In the genomic region with DNA sequence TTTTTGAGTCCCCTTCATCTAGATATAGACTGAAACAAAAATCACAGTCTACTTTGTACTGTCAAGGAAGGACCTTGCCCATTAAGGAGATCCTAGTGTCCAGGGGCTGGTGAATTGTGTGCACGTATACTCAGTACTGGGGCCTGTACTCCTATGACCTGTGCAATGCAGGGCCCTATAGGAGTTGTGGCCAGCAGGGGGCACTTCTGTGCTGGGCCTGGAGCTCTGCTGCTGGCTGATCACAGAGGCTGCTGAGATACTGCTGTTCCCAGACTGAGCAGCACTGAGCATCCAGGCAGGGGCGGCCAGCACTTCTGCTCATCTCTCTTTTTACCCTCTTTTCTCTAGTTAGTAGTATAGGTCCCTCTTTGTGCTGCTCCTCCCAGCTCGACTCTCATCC, we compare ENCODE assay signal across 8 mouse cellular contexts. TPM values are rescaled to one million over a fixed set of nuclear protein-coding genes. Genes with fewer than 3 reads are reported as not detected.
A peak's percentile ranks its signal among the peaks of the same experiment; 100 is the strongest.
DNase-seq lines count a peak whose midpoint lies in the region; ATAC-seq and TF ChIP-seq lines count a peak whose summit lies in the region.

No protein-coding gene starts in this region.

- peak; percentile 70 for TF ChIP-seq RAD21 in MEL (IDR thresholded peaks at IDR 0.05; ENCODE audit: low read depth, low read length)

- H3K79me2 ChIP-seq in MEL (ENCODE audit: control insufficient read depth, insufficient read depth, low read length, poor library complexity), result no peaks in the 10 kb centered on the region

- H3K27ac ChIP-seq in MEL (ENCODE audit: control insufficient read depth, low read depth, low read length), result no peak overlapping the region
- no peak overlapping the region for H3K27ac ChIP-seq in gastrocnemius, adult 2 months
- no peak overlapping the region for H3K27ac ChIP-seq in hindbrain, embryonic 16.5 days (ENCODE audit: low read depth, low read length)

- no peak overlapping the region for H3K4me2 ChIP-seq in hindbrain, embryonic 16.5 days (ENCODE audit: low read length)

- TF ChIP-seq POLR2A in MEL (IDR thresholded peaks at IDR 0.05; ENCODE audit: control insufficient read depth in 1 of 2, insufficient read depth in 1 of 2, low read depth in 1 of 2, low read length in 2 of 2, poor library complexity in 1 of 2), result no peak

- H3K9ac ChIP-seq in MEL (ENCODE audit: control insufficient read depth, low read depth, low read length, poor library complexity, severe bottlenecking), result no peak overlapping the region
- H3K9ac ChIP-seq in hindbrain, embryonic 16.5 days (ENCODE audit: low read depth, low read length), result no peak overlapping the region

- TF ChIP-seq CTCF in MEL (IDR thresholded peaks at IDR 0.05 in 2 of 3, conservative IDR thresholded peaks at IDR 0.05 in 1 of 3; ENCODE audit: control insufficient read depth in 1 of 3, insufficient read depth in 1 of 3, low read depth in 2 of 3, low read length in 3 of 3, poor library complexity in 1 of 3, severe bottlenecking in 1 of 3), result peak; percentile 75 to 91 (median 82)
- TF ChIP-seq CTCF in gastrocnemius, adult 2 months (IDR thresholded peaks at IDR 0.05), result peak; percentile 91

- H3K9me3 ChIP-seq in MEL (replicated peaks; ENCODE audit: insufficient read depth, low read length), result no peaks in the 10 kb centered on the region
- no peaks in the 10 kb centered on the region for H3K9me3 ChIP-seq in hindbrain, embryonic 16.5 days (ENCODE audit: control insufficient read depth, low read length)

- intact Hi-C loops in gastrocnemius, adult 2 months (cut with DNase I), result loop anchor here (1.0 to 5.0 kb wide), 2 partner anchors 79 to 194 kb away; no protein-coding TSS in a partner anchor

- TF ChIP-seq EP300 in MEL (IDR thresholded peaks at IDR 0.05; ENCODE audit: low read depth in 1 of 2, low read length in 2 of 2), result no peak

- H3K27me3 ChIP-seq in MEL (ENCODE audit: control insufficient read depth in 1 of 2, insufficient read depth in 2 of 2, low read length in 2 of 2), result peaks cover 8 to 14% of the 10 kb centered on the region in 2 experiments
- no peaks in the 10 kb centered on the region for H3K27me3 ChIP-seq in hindbrain, embryonic 16.5 days (replicated peaks; ENCODE audit: control insufficient read depth, insufficient read depth, low read length)

- DNase-seq in MEL (ENCODE audit: low read depth, low spot score), result peak; percentile 75
- peak; percentile 85 to 93 for DNase-seq in cerebellum, postnatal 25 days
- peak; percentile 91 for DNase-seq in gastrocnemius, adult 2 months
- DNase-seq in left cerebral cortex, adult 18-20 months (ENCODE audit: low spot score in 2 of 2), result peak; percentile 89 to 96
- peak; percentile 91 for DNase-seq in lung, postnatal 36 days
- peak; percentile 93 for DNase-seq in right cerebral cortex, postnatal 14 days
- DNase-seq in urinary bladder, postnatal 14 days (ENCODE audit: low spot score), result peak; percentile 88

- WGBS in hindbrain, embryonic 16.5 days, result 20% methylated on average over 3 of the region's 3 CpGs

- no peak overlapping the region for H3K4me3 ChIP-seq in MEL (ENCODE audit: control insufficient read depth in 1 of 2, insufficient read depth in 1 of 2, low read depth in 2 of 2, low read length in 2 of 2)
- no peak overlapping the region for H3K4me3 ChIP-seq in gastrocnemius, adult 2 months
- no peak overlapping the region for H3K4me3 ChIP-seq in hindbrain, embryonic 16.5 days (ENCODE audit: low read length)

- ATAC-seq in hindbrain, embryonic 16.5 days, result peak; percentile 96

- H3K4me1 ChIP-seq in MEL (ENCODE audit: control insufficient read depth in 1 of 2, insufficient read depth in 2 of 2, low read length in 2 of 2), result peaks cover 0 to under 1% of the 10 kb centered on the region in 2 experiments; a peak in 1 of 4 replicates
- no peaks in the 10 kb centered on the region for H3K4me1 ChIP-seq in hindbrain, embryonic 16.5 days (ENCODE audit: control insufficient read depth, insufficient read depth, low read depth, low read length)

- no peaks in the 10 kb centered on the region for H3K36me3 ChIP-seq in MEL (ENCODE audit: control insufficient read depth in 1 of 2, insufficient read depth in 2 of 2, low read length in 2 of 2)
- H3K36me3 ChIP-seq in hindbrain, embryonic 16.5 days (ENCODE audit: control insufficient read depth, insufficient read depth, low read length), result no peaks in the 10 kb centered on the region

TF ChIP-seq in MEL, 35 proteins besides CTCF, POLR2A, EP300 and RAD21:
- TF ChIP-seq SMC3 (IDR thresholded peaks at IDR 0.05; ENCODE audit: low read depth, low read length), result peak; percentile 93
- TF ChIP-seq NRF1 (IDR thresholded peaks at IDR 0.05; ENCODE audit: insufficient read depth, low read depth, low read length, poor library complexity, severe bottlenecking), result no peak
- TF ChIP-seq NELFE (IDR thresholded peaks at IDR 0.05; ENCODE audit: low read depth, low read length), result no peak
- TF ChIP-seq POLR2AphosphoS5 (IDR thresholded peaks at IDR 0.05; ENCODE audit: borderline replicate concordance, low read depth, low read length), result no peak
- no peak for TF ChIP-seq MAX (IDR thresholded peaks at IDR 0.05; ENCODE audit: low read length)
- TF ChIP-seq HCFC1 (IDR thresholded peaks at IDR 0.05; ENCODE audit: low read depth, low read length), result no peak
- no peak for TF ChIP-seq USF2 (IDR thresholded peaks at IDR 0.05; ENCODE audit: borderline replicate concordance in 1 of 2, insufficient read depth in 1 of 2, low read depth in 1 of 2, low read length in 2 of 2)
- peak; percentile 61 for TF ChIP-seq ZC3H11A (IDR thresholded peaks at IDR 0.05; ENCODE audit: low read depth, low read length)
- no peak for TF ChIP-seq SIN3A (IDR thresholded peaks at IDR 0.05; ENCODE audit: low read length)
TF ChIP-seq in MEL: peak in this region for 2.

RNA-seq across cellular contexts. Expression of gene Slc2a6, which starts 15.7 kb away (rescaled TPM):
- total RNA-seq in MEL (2012; rRNA removed), result 2.3 and 2.6 TPM in 2 replicates
- 1 to 10 TPM in 1 of 2 experiments, not detected in 1; 3.2 TPM for polyA plus RNA-seq in MEL (2012; ENCODE audit: insufficient read depth in 1 of 2, insufficient read length in 2 of 2, low read depth in 1 of 2, low replicate concordance in 2 of 2, missing spikeins in 1 of 2)
- not detected for total RNA-seq in gastrocnemius, adult 2 months (2021)
- 18.0 and 21.6 TPM in 2 replicates for polyA plus RNA-seq in hindbrain, embryonic 16.5 days (2015; fragmentation: Nextera tagmentation; extraction: Ambion mirVana)
- 10 to 100 TPM; 21.5 to 27.5 TPM for total RNA-seq in left cerebral cortex, adult 18-20 months (2021)

RNA-seq across cellular contexts. Expression of gene Mymk, which starts 28.5 kb away (rescaled TPM):
- total RNA-seq in MEL (2012; rRNA removed), result not detected in 2 replicates
- polyA plus RNA-seq in MEL (2012; ENCODE audit: insufficient read depth in 1 of 2, insufficient read length in 2 of 2, low read depth in 1 of 2, low replicate concordance in 2 of 2, missing spikeins in 1 of 2), result not detected
- under 1 TPM in 1 of 2 experiments, not detected in 1; 0.36 TPM for total RNA-seq in gastrocnemius, adult 2 months (2021)
- 0.21 and 3.5 TPM in 2 replicates for polyA plus RNA-seq in hindbrain, embryonic 16.5 days (2015; fragmentation: Nextera tagmentation; extraction: Ambion mirVana)
- under 1 TPM; 0.52 to 1.00 TPM for total RNA-seq in left cerebral cortex, adult 18-20 months (2021)

RNA-seq across cellular contexts. Expression of gene Cacfd1, which starts 33.7 kb away (rescaled TPM):
- total RNA-seq in MEL (2012; rRNA removed), result 15.2 and 19.1 TPM in 2 replicates
- 10 to 100 TPM in 1 of 2 experiments, not detected in 1; 60.7 TPM for polyA plus RNA-seq in MEL (2012; ENCODE audit: insufficient read depth in 1 of 2, insufficient read length in 2 of 2, low read depth in 1 of 2, low replicate concordance in 2 of 2, missing spikeins in 1 of 2)
- 10 to 100 TPM; 34.9 to 36.2 TPM for total RNA-seq in gastrocnemius, adult 2 months (2021)
- 103 TPM in 2 replicates for polyA plus RNA-seq in hindbrain, embryonic 16.5 days (2015; fragmentation: Nextera tagmentation; extraction: Ambion mirVana)
- total RNA-seq in left cerebral cortex, adult 18-20 months (2021), result 10 to 100 TPM; 46.8 to 47.0 TPM

RNA-seq across cellular contexts. Expression of gene Adamtsl2, which starts 35.7 kb away (rescaled TPM):
- total RNA-seq in MEL (2012; rRNA removed), result not detected in 2 replicates
- not detected for polyA plus RNA-seq in MEL (2012; ENCODE audit: insufficient read depth in 1 of 2, insufficient read length in 2 of 2, low read depth in 1 of 2, low replicate concordance in 2 of 2, missing spikeins in 1 of 2)
- total RNA-seq in gastrocnemius, adult 2 months (2021), result 1 to 10 TPM; 2.9 to 9.8 TPM
- 9.6 and 11.8 TPM in 2 replicates for polyA plus RNA-seq in hindbrain, embryonic 16.5 days (2015; fragmentation: Nextera tagmentation; extraction: Ambion mirVana)
- total RNA-seq in left cerebral cortex, adult 18-20 months (2021), result 10 to 100 TPM; 15.5 to 21.8 TPM
